Mouse (Mus musculus): ENCODE results near the gene Vmn1r1. TPM values are rescaled to one million over a fixed set of nuclear protein-coding genes. Genes with fewer than 3 reads are reported as not detected.

Gene Vmn1r1
- polyA plus RNA-seq, 1 experiment from 2014 or later = not detected

GRCm38 (mm10) chr1:182107251-182107650 lies 57.0 kb downstream of the Vmn1r1 start:
- peaks cover 15% of the 10 kb centered on the region for H3K4me1 ChIP-seq
- WGBS = 85% methylated on average over 9 of the region's 9 CpGs
- ATAC-seq (ENCODE audit: low FRiP score) = no peak

GRCm38 (mm10) chr1:182105023-182105422 lies 59.3 kb downstream of the Vmn1r1 start:
- Histone ChIP-seq H3K27me3 (no peaks in the 10 kb centered on the region), H3K27ac (no peak overlapping the region), H3K4me3 (replicated peaks) (no peak overlapping the region), H3K4me1 (peaks cover 13% of the 10 kb centered on the region), H3K4me2 (no peak overlapping the region), H3K36me3 (replicated peaks) (no peaks in the 10 kb centered on the region), H3K9ac (no peak overlapping the region), H3K9me3 (no peaks in the 10 kb centered on the region)
- no peak for ATAC-seq (ENCODE audit: low FRiP score)
- WGBS = 65% methylated on average over 3 of the region's 3 CpGs

More at GRCm38 (mm10) chr1:182107251-182107650, 57.0 kb downstream of the Vmn1r1 start:
- Histone ChIP-seq H3K4me3 (replicated peaks) (no peak overlapping the region), H3K27ac (no peak overlapping the region), H3K36me3 (replicated peaks) (no peaks in the 10 kb centered on the region), H3K27me3 (0 out of 2 replicates have a peak, but pooled peaks cover 2% of the 10 kb centered on the region), H3K9ac (no peak overlapping the region), H3K4me2 (no peak overlapping the region), H3K9me3 (no peaks in the 10 kb centered on the region)

Other genes with a start within 250 kb of the Vmn1r1 start
- gene Enah, start 144.5 kb downstream of the Vmn1r1 start, polyA plus RNA-seq (2016; fragmentation: Nextera tagmentation; extraction: Ambion mirVana) = 37.4 and 40.4 TPM in 2 replicates
- 156 and 160 TPM in 2 replicates for gene Srp9, start 39.7 kb downstream of the Vmn1r1 start, polyA plus RNA-seq (2016; fragmentation: Nextera tagmentation; extraction: Ambion mirVana)
- 53.8 and 58.1 TPM in 2 replicates for gene Degs1, start 118.3 kb upstream of the Vmn1r1 start, polyA plus RNA-seq (2016; fragmentation: Nextera tagmentation; extraction: Ambion mirVana)
- gene Fbxo28, start 177.1 kb upstream of the Vmn1r1 start, polyA plus RNA-seq (2016; fragmentation: Nextera tagmentation; extraction: Ambion mirVana) = 31.6 and 34.5 TPM in 2 replicates
- 32.5 and 35.4 TPM in 2 replicates for gene Trp53bp2, start 244.7 kb upstream of the Vmn1r1 start, polyA plus RNA-seq (2016; fragmentation: Nextera tagmentation; extraction: Ambion mirVana)